Mouse (Mus musculus) midbrain, embryonic 15.5 days (tissue): ENCODE measurements around the gene Churc1. TPM values are rescaled to one million over a fixed set of nuclear protein-coding genes. Genes with fewer than 3 reads are reported as not detected.

ENCODE experiments used
- ATAC-seq: fragments of 200-750 bp; cut with Nextera tagmentation; replicated peaks from 2 replicates; pipeline ENCODE4 v1.8.0; 2017; ENCODE audit warnings: moderate TSS enrichment
- H3K27ac ChIP-seq: fragments of 300-500 bp; sonication (generic); 2 replicates; pipeline ENCODE4 v1.5.1; 2015; ENCODE audit warnings: mild to moderate bottlenecking, inconsistent platforms
- H3K27me3 ChIP-seq: fragments of 300-500 bp; sonication (generic); replicated peaks from 2 replicates; pipeline ENCODE4 v1.6.1; 2015; ENCODE audit warnings: inconsistent platforms
- H3K36me3 ChIP-seq: fragments of 300-500 bp; sonication (generic); replicated peaks from 2 replicates; pipeline ENCODE4 v1.6.1; 2015; ENCODE audit warnings: inconsistent platforms
- H3K4me1 ChIP-seq: fragments of 300-500 bp; sonication (generic); 2 replicates; pipeline ENCODE4 v1.6.1; 2015; ENCODE audit warnings: inconsistent platforms
- H3K4me2 ChIP-seq: fragments of 300-500 bp; sonication (generic); 2 replicates; pipeline ENCODE4 v1.6.1; 2015; ENCODE audit warnings: inconsistent platforms, mild to moderate bottlenecking, moderate library complexity
- H3K4me3 ChIP-seq: fragments of 300-500 bp; sonication (generic); 2 replicates; pipeline ENCODE4 v1.5.1; 2015; ENCODE audit warnings: mild to moderate bottlenecking, inconsistent platforms
- H3K9ac ChIP-seq: fragments of 300-500 bp; sonication (generic); 2 replicates; pipeline ENCODE4 v1.6.1; 2015; ENCODE audit warnings: mild to moderate bottlenecking, inconsistent platforms
- H3K9me3 ChIP-seq: fragments of 300-500 bp; sonication (generic); 2 replicates; pipeline ENCODE4 v1.6.1; 2016; ENCODE audit warnings: inconsistent platforms
- WGBS: fragments of 180-500 bp; shearing (Covaris S2); methylation state at CpG from one replicate; pipeline ENCODE4 v1.1.7; 2015; ENCODE audit warnings: mixed read lengths; 5-methylcytosine and 5-hydroxymethylcytosine counted together
- polyA plus RNA-seq: library from polyadenylated mRNA; unstranded; fragments of >200 nt; fragmentation: Nextera tagmentation; extraction: Ambion mirVana; gene quantifications from 2 replicates; pipeline ENCODE4 v1.2.1, GENCODE M21; 2015

Churc1 gene
- 127 and 131 TPM in 2 replicates for polyA plus RNA-seq

DNA sequence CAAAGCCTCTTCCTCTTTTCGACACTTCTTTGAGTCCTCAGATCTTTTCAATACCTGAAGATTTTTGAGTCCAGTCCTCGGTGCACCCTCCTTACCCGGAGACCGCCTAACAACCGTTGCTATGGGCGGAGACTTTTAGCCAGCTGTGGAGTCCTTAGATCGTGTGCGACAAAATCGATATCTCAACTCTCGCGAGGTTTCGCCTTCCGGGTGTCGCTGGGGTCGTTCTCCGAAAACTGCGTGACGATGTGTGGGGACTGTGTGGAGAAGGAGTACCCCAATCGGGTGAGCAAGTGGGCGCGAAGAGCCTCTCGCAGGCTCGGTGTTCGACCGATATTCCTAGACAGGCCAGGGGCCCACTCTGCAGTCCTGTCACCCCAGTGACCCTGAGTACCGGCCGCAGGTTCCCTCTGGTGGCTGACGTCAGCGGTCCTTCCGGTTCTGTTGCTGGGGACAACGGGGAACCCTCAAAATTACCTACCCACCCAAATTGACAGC is at the start of gene Churc1, which contains the start of gene Fntb:
Gene Churc1 (plus strand): TSS at position 185 of the 498 bp plus-strand sequence.
Gene Fntb (plus strand): TSS at position 236 of the 498 bp plus-strand sequence.
- Histone ChIP-seq H3K36me3 (no peaks in the 10 kb centered on the region), H3K4me3 (peak within 1 kb of the TSS; percentile 62), H3K4me2 (peak within 1 kb of the TSS; percentile 60), H3K27me3 (no peaks in the 10 kb centered on the region), H3K9ac (peak within 1 kb of the TSS; percentile 66), H3K27ac (peak within 1 kb of the TSS; percentile 85), H3K4me1 (peaks cover 6% of the 10 kb centered on the region), H3K9me3 (no peaks in the 10 kb centered on the region)
- WGBS = 0% methylated on average over 31 of the region's 31 CpGs
- ATAC-seq = peak; percentile 96

DNA sequence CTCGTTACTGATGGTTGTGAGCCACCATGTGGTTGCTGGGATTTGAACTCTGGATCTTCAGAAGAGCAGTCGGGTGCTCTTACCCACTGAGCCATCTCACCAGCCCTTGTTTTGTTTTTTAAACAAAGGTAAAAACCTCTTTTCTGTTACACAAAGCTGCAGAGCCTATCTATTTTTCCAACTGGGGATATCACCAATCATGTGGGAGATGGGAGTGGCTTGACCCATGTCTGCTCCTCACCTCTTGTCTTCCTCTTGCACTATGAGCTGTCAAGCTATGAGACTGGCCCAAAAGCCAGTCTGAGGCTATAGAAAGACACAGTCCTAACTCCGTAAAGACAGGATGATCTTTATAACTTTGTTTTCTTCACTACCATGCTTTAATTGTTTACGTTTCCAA is 47.0 kb upstream of the Churc1 start:
- whole genome bisulfite sequencing = 82% methylated on average over 4 of the region's 4 CpGs
- H3K27ac ChIP-seq = no peak overlapping the region
- ATAC-seq = no peak
- no peak overlapping the region for H3K4me2 ChIP-seq
- peaks cover 3% of the 10 kb centered on the region; the same call in 1 of the 2 replicates for H3K27me3 ChIP-seq
- no peaks in the 10 kb centered on the region for H3K36me3 ChIP-seq
- no peak overlapping the region for H3K9ac ChIP-seq
- H3K9me3 ChIP-seq = no peaks in the 10 kb centered on the region
- H3K4me3 ChIP-seq = no peak overlapping the region
- H3K4me1 ChIP-seq = no peaks in the 10 kb centered on the region

DNA sequence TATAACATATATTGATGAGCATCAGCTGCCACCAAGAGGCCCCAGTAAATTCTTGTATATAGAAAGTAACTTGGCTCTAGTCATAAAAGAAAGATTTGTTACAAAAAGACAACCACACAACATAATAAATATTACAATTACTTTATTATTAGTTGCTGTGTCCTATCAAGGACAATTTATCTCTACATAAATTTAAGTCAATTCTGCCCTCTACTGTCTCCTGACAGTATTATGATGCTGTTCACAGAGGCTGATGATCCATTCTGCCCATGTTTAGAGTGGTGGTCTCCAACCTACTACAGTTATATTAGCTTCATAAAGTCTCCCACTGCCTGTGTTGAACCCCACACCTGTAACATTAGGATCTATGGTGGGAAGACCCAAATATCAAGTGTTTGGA is 44.8 kb upstream of the Churc1 start:
- Histone ChIP-seq H3K9me3 (no peaks in the 10 kb centered on the region), H3K27ac (no peak overlapping the region), H3K4me2 (no peak overlapping the region), H3K4me1 (no peaks in the 10 kb centered on the region), H3K36me3 (no peaks in the 10 kb centered on the region), H3K27me3 (no peaks in the 10 kb centered on the region), H3K4me3 (no peak overlapping the region), H3K9ac (no peak overlapping the region)
- ATAC-seq = no peak

- ATAC-seq = no peak
- no peaks in the 10 kb centered on the region for H3K27me3 ChIP-seq
- WGBS = 67% methylated on average over 3 of the region's 3 CpGs
Observed at GRCm38 (mm10) chr12:76722026-76722425, 43.3 kb upstream of the Churc1 start.

DNA sequence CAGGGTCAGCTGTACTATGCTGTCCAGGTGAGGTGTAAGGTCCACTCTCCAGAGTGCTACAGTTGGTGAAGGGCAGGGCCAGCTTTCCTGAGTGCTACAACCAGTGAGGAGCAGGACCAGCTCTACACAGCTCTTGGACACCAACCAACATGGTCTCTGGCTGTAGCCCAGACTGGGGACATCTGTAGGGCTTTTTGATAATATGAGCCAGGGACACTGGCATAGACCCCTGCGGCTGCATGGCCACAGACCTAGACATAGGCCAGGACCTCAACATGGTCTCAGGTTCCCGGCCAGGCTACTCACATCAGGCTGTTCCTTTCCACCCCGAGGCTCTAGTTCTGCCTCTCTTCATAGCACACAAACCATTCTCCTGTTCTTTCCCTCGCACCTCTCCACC is 37.4 kb upstream of the Churc1 start:
- H3K4me2 ChIP-seq = no peak overlapping the region
- H3K4me3 ChIP-seq = no peak overlapping the region
- no peaks in the 10 kb centered on the region for H3K36me3 ChIP-seq
- no peak overlapping the region for H3K9ac ChIP-seq
- no peak for ATAC-seq
- 92% methylated on average over 4 of the region's 4 CpGs for WGBS
- H3K4me1 ChIP-seq = no peaks in the 10 kb centered on the region
- no peak overlapping the region for H3K27ac ChIP-seq
- H3K27me3 ChIP-seq = no peaks in the 10 kb centered on the region
- H3K9me3 ChIP-seq = no peaks in the 10 kb centered on the region

More at GRCm38 (mm10) chr12:76722026-76722425, 43.3 kb upstream of the Churc1 start:
- H3K36me3 ChIP-seq = no peaks in the 10 kb centered on the region
- no peak overlapping the region for H3K27ac ChIP-seq
- no peaks in the 10 kb centered on the region for H3K4me1 ChIP-seq
- no peak overlapping the region for H3K4me2 ChIP-seq
- no peak overlapping the region for H3K4me3 ChIP-seq
- no peak overlapping the region for H3K9ac ChIP-seq
- H3K9me3 ChIP-seq = no peaks in the 10 kb centered on the region

DNA sequence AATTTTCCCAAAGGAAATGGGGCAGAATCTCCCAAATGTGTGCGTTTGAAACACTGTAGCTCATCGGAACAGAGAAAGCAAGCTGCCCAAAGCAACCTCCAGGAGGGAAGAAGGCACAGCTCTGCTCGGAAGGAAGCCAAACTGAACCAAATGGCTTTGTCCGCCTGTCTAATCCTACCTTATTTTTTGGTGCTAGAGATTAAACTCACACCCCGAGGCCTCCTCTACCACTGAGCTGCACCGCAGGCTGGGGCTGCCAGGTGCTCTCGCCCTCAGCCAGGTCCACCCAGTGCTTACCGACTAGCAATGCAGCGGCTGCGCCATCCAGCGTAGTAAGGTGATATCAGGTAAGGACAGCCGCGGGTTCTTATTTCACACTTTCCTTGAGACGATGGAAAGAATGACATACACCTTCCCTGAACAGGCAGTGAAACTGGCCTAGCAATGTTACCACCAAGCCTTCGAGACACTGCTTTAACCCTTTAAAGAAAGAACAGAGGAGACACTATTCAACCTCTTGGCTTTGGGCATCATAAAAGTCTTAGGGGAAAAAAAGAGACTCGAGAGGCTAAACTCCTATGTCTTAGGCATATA is 14.4 kb upstream of the Churc1 start:
- H3K36me3 ChIP-seq = no peaks in the 10 kb centered on the region
- 79% methylated on average over 16 of the region's 16 CpGs for WGBS
- H3K9me3 ChIP-seq = no peaks in the 10 kb centered on the region
- no peak overlapping the region for H3K27ac ChIP-seq
- H3K4me3 ChIP-seq = no peak overlapping the region
- H3K27me3 ChIP-seq = no peaks in the 10 kb centered on the region
- no peak overlapping the region for H3K9ac ChIP-seq
- H3K4me1 ChIP-seq = no peaks in the 10 kb centered on the region
- H3K4me2 ChIP-seq = no peak overlapping the region
- ATAC-seq = no peak

DNA sequence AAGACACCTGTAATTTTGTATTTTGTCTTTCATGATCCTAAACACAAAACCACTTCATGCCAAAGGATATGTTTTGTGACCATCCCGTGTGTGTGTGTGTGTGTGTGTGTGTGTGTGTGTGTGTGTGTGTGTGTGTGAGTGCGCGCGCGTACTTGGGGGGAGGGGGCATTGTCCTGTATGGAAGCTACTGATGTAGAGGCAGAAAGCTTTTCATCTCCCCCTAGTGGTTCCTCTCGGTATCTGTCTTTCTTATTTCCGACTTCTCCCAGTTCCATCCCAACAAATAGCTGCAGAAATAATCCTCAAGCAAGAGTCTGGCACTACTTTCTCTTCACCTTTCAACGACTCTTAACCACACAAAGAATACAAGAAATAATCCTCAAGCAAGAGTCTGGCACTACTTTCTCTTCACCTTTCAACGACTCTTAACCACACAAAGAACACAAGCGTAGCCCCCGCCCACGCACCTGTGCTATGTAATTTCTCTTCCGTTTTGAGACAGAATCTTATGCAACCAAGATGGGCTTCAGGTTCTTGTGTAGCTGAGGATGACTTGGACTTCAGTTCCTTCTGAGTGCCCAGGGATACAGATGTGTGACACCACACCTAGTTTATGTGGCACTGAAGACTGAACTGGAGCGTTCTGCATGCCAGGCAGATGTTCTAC is 12.6 kb upstream of the Churc1 start:
- 49% methylated on average over 14 of the region's 14 CpGs for WGBS
- no peak overlapping the region for H3K4me2 ChIP-seq
- ATAC-seq = no peak

DNA sequence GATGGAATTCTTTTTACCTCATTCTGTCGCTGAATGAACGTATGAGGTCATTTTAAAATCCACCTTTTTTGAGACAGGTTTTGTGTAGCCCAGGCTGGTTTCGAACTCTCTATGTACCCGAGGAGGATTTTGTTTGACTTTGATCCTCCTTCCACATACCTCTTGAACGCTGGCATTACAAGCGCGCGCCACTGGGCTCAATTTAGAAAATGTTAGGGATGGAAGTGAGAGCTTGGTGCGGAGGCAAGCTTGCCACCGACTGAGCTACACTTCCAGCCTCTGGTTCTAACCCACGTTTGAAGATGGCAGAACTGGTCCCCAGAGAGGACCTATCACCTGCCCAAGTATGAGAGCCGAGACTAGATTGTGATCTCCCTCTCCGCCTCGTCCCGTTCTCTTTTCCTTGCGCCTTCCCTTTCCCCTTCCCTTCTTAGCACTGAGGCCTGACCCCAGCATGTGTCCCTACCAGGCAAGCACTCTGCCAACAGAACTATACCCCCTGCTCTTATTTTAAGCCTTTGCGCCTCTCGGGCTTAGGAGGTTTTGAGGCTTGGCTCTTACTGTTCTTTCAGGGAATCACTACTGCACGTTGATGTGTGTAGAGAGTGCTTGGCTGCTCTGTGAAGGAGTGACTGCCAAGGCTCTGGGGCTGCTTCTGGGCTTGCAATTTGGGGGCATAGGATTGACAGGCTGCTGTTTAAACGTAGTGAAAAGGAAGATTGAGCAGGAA is 728 bp downstream of the Churc1 start:
- Histone ChIP-seq H3K4me3 (peak overlapping the region; percentile 62), H3K9me3 (no peaks in the 10 kb centered on the region), H3K9ac (peak overlapping the region; percentile 66), H3K27ac (peak overlapping the region; percentile 85), H3K4me1 (peaks cover 6% of the 10 kb centered on the region), H3K36me3 (no peaks in the 10 kb centered on the region), H3K4me2 (peak overlapping the region; percentile 60), H3K27me3 (no peaks in the 10 kb centered on the region)
- ATAC-seq = peak; percentile 37
- WGBS = 28% methylated on average over 20 of the region's 20 CpGs

More for the DNA sequence above, 12.6 kb upstream of the Churc1 start:
- no peaks in the 10 kb centered on the region for H3K4me1 ChIP-seq
- H3K9me3 ChIP-seq = no peaks in the 10 kb centered on the region
- H3K27ac ChIP-seq = no peak overlapping the region
- H3K9ac ChIP-seq = no peak overlapping the region
- H3K36me3 ChIP-seq = no peaks in the 10 kb centered on the region
- H3K27me3 ChIP-seq = no peaks in the 10 kb centered on the region
- no peak overlapping the region for H3K4me3 ChIP-seq

DNA sequence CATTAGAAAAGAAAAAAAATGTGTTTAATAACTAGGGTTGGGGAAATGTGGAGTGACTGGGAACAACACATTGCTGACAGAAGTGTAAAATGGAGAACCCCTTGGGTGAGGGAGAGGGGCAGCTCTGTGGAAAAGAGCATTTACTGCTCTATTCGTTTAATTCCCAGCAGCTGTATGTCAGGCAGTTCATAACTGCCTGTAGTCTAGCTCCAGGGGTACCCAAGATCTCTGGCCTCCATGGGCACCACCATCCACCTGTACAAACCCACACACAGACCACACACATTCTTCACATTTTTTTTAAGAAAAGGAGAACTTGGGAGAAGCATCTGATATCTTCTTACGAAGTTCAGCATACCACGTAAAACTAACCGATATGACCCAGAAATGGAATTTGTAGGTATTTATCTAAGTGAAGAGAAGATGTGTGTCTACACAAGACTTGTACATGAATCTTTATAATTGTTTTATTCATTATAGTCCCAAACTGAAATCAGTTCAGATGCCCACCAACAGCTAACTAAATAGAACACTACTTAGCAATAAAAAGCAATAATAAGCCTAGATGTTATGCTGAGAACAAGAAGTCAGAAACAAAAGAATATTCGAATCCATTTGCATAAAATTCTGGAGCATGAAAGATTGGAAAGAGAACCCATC is 5.6 kb downstream of the Churc1 start:
- Histone ChIP-seq H3K27me3 (no peaks in the 10 kb centered on the region), H3K4me2 (no peak overlapping the region), H3K9me3 (no peaks in the 10 kb centered on the region), H3K4me1 (peaks cover 5% of the 10 kb centered on the region), H3K9ac (no peak overlapping the region), H3K27ac (no peak overlapping the region), H3K4me3 (no peak overlapping the region), H3K36me3 (no peaks in the 10 kb centered on the region)
- WGBS = 83% methylated on average over 5 of the region's 5 CpGs
- ATAC-seq = no peak

GRCm38 (mm10) chr12:76771540-76771939 is 6.2 kb downstream of the Churc1 start:
- Histone ChIP-seq H3K27ac (no peak overlapping the region), H3K4me3 (no peak overlapping the region), H3K4me1 (no peaks in the 10 kb centered on the region), H3K9ac (no peak overlapping the region), H3K4me2 (no peak overlapping the region), H3K36me3 (no peaks in the 10 kb centered on the region), H3K9me3 (no peaks in the 10 kb centered on the region), H3K27me3 (no peaks in the 10 kb centered on the region)
- ATAC-seq = no peak
- WGBS = 92% methylated on average over 5 of the region's 5 CpGs

- 88% methylated on average over 3 of the region's 3 CpGs for WGBS
- Histone ChIP-seq H3K4me3 (no peak overlapping the region), H3K36me3 (no peaks in the 10 kb centered on the region), H3K4me2 (no peak overlapping the region), H3K4me1 (no peaks in the 10 kb centered on the region), H3K9me3 (no peaks in the 10 kb centered on the region), H3K27ac (no peak overlapping the region), H3K27me3 (no peaks in the 10 kb centered on the region), H3K9ac (no peak overlapping the region)
- ATAC-seq = no peak
Observed at GRCm38 (mm10) chr12:76774652-76775051, 9.3 kb downstream of the Churc1 start.

- 67% methylated on average over 4 of the region's 4 CpGs for WGBS
- H3K4me2 ChIP-seq = no peak overlapping the region
- no peak for ATAC-seq
- H3K4me3 ChIP-seq = no peak overlapping the region
- no peaks in the 10 kb centered on the region for H3K4me1 ChIP-seq
- H3K27me3 ChIP-seq = no peaks in the 10 kb centered on the region
- no peaks in the 10 kb centered on the region for H3K9me3 ChIP-seq
- no peak overlapping the region for H3K27ac ChIP-seq
- H3K36me3 ChIP-seq = no peaks in the 10 kb centered on the region
- H3K9ac ChIP-seq = no peak overlapping the region
Observed at GRCm38 (mm10) chr12:76775132-76775531, 9.8 kb downstream of the Churc1 start.
